Mouse (Mus musculus) layer of hippocampus, adult 11-12 months (tissue): ENCODE measurements around the gene Mtmr2.
"Not testable (repeated sequence)": the region's sequence is repeated elsewhere in the genome, so short reads cannot be mapped to it uniquely, and the experiment has no call there.

Experiments
- DNase-seq: peaks from one replicate; pipeline ENCODE4 v3.0.0; 2022; ENCODE audit warnings: low spot score

The Mtmr2 gene

DNA sequence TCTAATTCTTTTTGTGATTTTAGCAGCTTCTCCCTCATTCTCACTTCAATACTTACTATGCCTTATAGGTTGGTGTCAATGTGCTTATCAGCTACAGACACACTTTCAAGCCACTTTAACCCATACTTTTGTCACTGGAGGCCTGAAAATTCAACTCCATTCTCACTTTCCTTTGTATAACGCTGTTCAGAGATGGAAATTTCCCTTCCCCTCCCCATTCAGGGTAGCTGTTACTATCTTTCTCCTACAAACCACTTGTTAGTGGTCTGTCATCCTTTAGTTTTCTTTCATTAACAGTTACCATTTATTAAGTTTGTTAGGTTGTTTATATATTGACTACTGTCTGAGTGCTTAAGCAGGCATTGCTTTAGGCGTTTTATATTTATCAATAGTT, at the start of gene Mtmr2:
Gene Mtmr2, plus strand, starts transcription at position 7 of the 394 bp plus-strand sequence.
- DNase-seq, result no peak

GRCm38 (mm10) chr9:13699061-13699780, 49.0 kb upstream of the Mtmr2 start:
- no peak for DNase-seq

DNA sequence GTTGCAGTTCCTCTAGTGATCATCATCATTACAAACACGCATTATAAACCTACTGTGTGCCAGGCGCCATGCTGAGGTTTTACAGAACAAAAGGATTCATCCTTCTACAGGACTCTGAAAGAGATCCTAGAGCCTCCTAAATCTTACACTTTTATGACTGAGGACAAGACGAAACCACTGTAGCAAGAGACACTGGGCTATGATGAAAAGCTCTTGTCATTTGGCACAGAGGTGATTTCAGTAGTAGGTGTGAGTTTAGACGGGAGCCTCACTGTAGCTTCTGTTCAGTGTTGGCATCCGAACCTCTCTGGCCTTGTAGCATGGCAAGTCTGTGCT, 48.5 kb upstream of the Mtmr2 start:
- DNase-seq, result no peak

- peak; percentile 44 for DNase-seq
Observed at GRCm38 (mm10) chr9:13701773-13702172, 46.4 kb upstream of the Mtmr2 start.

DNA sequence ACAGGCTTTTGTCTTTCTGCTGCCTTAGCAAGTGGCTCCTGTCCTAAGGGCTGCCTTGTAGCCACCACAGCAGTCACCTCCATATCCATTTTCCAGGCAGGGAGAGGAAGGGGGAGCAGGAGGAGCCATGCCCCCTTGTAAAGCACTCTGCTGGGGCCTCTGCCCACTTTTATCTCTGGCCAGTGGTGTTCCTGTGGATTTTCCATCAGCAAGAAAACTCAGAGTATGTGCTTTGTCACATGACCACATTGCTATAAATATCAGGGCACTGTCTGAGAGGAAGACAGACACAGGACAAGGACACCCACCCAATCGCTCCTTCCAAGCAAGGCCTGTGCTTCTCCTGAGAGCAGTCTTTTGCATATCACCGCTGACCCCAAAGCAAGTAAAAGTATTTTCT, 45.1 kb upstream of the Mtmr2 start:
- no peak for DNase-seq

GRCm38 (mm10) chr9:13704917-13705316, 43.3 kb upstream of the Mtmr2 start:
- DNase-seq, result no peak

- DNase-seq, result no peak
Observed at GRCm38 (mm10) chr9:13707066-13707555, 41.1 kb upstream of the Mtmr2 start.

- no peak for DNase-seq
Observed at GRCm38 (mm10) chr9:13709436-13709835, 38.8 kb upstream of the Mtmr2 start.

DNA sequence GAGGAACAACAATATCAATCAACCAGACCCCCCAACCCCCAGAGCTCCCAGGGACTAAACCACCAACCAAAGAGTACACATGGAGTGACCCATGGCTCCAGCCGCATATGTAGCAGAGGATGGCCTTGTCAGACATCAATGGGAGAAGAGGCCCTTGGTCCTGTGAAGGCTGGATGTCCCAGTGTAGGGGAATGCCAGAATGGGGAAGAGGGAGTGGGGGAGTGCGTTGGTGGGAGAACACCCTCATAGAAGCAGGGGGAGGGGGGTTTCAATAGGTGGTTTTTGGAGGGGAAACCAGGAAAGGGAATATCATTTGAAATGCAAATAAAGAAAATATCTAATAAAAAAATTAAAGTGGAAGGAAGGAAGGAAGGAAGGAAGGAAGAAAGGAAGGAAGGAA, 32.3 kb upstream of the Mtmr2 start:
- not testable (repeated sequence) for DNase-seq

- DNase-seq, result peak; percentile 89
Observed at GRCm38 (mm10) chr9:13716316-13717099, 31.7 kb upstream of the Mtmr2 start.

DNA sequence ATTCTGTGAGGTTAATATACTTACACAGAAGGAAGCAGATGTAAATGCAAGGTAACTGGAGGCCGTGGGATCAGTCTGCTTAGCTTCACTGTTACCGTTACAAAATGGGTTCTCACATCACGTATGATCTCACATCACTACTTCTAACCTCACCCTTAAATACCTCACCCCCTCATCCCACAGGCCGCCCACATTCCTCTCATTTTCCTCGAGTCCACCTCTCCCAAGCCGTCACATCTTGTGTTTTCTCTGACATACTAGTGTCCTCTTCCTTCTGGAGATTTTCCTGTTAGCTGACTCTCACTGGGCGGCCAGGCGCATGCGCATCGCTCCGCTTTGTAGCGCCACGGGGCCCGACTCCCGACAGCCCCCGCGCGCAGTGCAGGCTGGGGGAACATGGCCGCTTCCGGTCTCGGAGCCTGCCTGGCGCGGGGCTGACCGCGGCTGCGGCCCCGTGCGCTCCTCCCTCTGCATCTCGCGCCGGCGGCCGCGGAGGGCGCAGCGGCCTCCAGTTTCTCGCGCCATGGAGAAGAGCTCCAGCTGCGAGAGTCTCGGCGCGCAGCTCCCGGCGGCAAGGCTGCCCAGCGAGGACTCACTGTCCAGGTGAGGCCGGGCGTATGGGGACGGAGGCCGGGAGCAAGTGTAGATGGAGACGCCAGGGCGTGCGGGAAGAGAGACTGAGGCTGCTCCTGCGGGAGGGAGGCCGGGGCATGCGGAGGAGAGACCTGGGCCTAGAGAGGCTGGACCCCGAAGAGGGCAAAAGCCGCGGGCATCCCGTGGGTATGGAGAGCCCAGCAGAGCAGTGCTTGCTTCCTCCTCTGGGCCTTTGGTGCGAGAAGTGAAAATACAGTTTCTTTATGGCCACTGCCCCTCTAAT, 826 bp downstream of the Mtmr2 start:
- DNase-seq, result peak; percentile 96

DNA sequence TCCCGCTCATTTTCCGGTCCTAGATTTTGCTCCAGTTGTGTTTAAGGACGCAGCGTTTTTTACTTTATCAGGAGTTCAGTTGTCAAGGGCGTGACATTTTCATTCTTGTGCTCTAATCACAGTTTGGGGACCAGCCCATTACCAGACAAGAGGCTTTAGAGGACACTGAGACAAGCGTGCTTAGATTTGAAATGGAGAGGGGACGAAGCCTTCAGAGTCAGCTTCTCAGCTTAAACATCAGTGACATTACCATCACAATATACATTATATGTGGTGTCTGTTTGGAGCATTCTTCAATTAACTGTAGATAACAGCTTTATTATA, 1.4 kb downstream of the Mtmr2 start:
- DNase-seq, result no peak

GRCm38 (mm10) chr9:13752543-13752942, 4.3 kb downstream of the Mtmr2 start:
- DNase-seq, result no peak

DNA sequence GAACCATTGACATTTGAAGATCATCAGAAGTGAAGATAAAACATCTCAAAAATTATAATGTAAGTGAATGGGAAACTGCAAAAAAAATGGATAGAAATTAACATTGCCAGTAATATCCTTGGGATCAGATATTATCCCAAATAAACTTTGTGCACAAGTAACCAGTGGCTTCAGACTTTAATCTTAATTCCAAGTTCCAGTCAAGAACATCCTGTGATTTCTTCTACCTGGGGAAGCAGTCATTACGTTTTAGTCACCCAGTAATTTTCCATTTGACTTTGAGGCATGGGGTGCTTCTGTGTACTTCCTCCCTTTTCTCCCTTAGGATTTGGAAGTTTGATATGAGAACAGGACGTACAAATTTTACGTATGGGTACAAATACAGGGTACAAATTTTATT, 12.2 kb downstream of the Mtmr2 start:
- no peak for DNase-seq

DNA sequence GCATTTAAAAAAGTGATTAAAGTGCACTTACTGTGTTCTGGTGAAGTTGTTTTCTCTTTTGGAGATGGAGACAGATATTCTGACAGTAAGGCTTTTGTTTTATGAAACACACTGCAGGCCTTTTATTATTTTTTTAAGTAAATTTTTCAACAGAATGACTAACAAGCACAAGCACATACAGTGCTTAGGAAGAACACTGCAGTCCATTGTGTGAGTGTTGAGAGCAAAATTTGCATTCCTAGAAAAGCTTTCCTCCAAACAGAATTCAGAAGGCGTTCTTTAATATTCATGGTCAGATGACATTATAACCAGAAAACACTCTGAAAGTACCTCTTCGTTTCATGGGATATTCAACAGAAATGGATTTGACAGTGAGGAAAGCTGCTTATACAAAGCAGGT, 17.4 kb downstream of the Mtmr2 start:
- no peak for DNase-seq

- DNase-seq, result peak; percentile 58
Observed at GRCm38 (mm10) chr9:13766570-13766969, 18.4 kb downstream of the Mtmr2 start.

- no peak for DNase-seq
Observed at GRCm38 (mm10) chr9:13774732-13775131, 26.5 kb downstream of the Mtmr2 start.

- no peak for DNase-seq
Observed at GRCm38 (mm10) chr9:13781985-13782384, 33.8 kb downstream of the Mtmr2 start.

DNA sequence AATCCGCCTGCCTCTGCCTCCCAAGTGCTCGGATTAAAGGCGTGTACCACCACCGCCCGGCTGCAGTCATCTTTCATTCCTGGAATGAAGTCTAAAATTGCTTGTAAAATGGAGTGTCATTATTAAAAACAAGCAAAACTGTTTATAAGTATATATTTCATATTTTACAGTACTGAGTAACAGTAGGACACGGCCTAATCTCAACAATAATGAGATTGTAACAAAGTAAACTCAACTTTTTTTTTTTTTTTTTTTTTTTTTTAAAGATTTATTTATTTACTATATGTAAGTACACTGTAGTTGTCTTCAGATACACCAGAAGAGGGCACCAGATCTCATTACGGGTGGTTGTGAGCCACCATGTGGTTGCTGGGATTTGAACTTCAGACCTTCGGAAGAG, 42.7 kb downstream of the Mtmr2 start:
- not testable (repeated sequence) for DNase-seq

DNA sequence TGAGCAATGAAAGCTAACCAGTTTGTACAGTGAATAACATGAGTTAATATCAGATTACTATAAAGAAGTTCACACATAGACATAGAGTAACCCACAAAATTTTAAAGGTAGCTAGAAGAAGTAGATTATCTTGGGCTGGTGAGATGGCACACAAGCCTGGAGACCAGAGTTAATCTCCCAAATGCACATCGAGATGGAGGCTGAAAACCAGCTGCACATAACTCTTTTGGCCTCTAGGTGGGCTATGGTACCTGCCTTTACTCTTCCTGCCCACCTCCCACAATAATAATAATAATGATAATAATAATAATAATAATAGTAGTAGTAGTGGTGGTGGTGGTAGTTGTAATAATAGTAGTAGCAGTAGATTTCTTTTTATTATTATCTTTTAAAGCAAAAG, 46.1 kb downstream of the Mtmr2 start:
- DNase-seq, result no peak

GRCm38 (mm10) chr9:13794756-13795155, 46.5 kb downstream of the Mtmr2 start:
- no peak for DNase-seq

DNA sequence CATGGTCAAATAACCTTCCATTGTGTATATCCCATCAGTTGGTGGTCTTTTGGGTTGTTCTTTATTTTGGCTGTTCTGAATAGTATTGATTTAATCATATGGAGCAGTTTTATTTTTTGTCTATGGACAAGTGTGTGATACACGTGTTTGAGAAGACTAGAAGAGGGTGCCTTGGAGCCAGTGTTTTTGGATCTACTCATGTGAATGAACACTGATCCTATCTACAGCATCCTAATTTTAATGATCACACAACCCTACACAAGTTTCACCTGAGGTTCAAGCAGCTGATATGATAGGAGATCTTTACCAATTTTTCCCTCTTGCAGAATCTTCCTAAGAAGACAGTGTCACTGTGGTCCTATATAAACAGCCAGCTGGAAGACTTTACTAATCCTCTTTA, 56.3 kb downstream of the Mtmr2 start:
- no peak for DNase-seq

- DNase-seq, result no peak
Observed at GRCm38 (mm10) chr9:13806854-13807253, 58.6 kb downstream of the Mtmr2 start.
